Mouse (Mus musculus) embryonic facial prominence, embryonic 15.5 days (tissue): ENCODE data around the gene Hinfp. TPM values are rescaled to one million over a fixed set of nuclear protein-coding genes. Genes with fewer than 3 reads are reported as not detected.
A peak's percentile ranks its signal among the peaks of the same experiment; 100 is the strongest.
"Not testable (repeated sequence)": the region's sequence is repeated elsewhere in the genome, so short reads cannot be mapped to it uniquely, and the experiment has no call there.

Source experiments
- ATAC-seq: fragments of 200-750 bp; cut with Nextera tagmentation; 2 replicates; pipeline ENCODE4 v1.8.0; 2017; ENCODE audit warnings: low read depth, moderate TSS enrichment; ENCODE audit not compliant: insufficient number of reproducible peaks, low FRiP score, low TSS enrichment
- H3K27ac ChIP-seq: fragments of 300-500 bp; sonication (generic); replicated peaks from 2 replicates; pipeline ENCODE4 v1.5.1; 2015; ENCODE audit warnings: mild to moderate bottlenecking, inconsistent platforms
- H3K27me3 ChIP-seq: fragments of 300-500 bp; sonication (generic); 2 replicates; pipeline ENCODE4 v1.6.1; 2015; ENCODE audit warnings: inconsistent platforms
- H3K36me3 ChIP-seq: fragments of 300-500 bp; sonication (generic); 2 replicates; pipeline ENCODE4 v1.6.1; 2015; ENCODE audit warnings: mild to moderate bottlenecking, inconsistent platforms
- H3K4me1 ChIP-seq: fragments of 300-500 bp; sonication (generic); 2 replicates; pipeline ENCODE4 v1.6.1; 2015; ENCODE audit warnings: inconsistent platforms
- H3K4me2 ChIP-seq: fragments of 300-500 bp; sonication (generic); replicated peaks from 2 replicates; pipeline ENCODE4 v1.6.1; 2015; ENCODE audit warnings: mild to moderate bottlenecking, inconsistent platforms
- H3K4me3 ChIP-seq: fragments of 300-500 bp; sonication (generic); replicated peaks from 2 replicates; pipeline ENCODE4 v1.5.1; 2015; ENCODE audit warnings: mild to moderate bottlenecking, inconsistent platforms
- H3K9ac ChIP-seq: fragments of 300-500 bp; sonication (generic); 2 replicates; pipeline ENCODE4 v1.6.1; 2015; ENCODE audit warnings: inconsistent platforms
- H3K9me3 ChIP-seq: fragments of 300-500 bp; sonication (generic); replicated peaks from 2 replicates; pipeline ENCODE4 v1.6.1; 2016; ENCODE audit warnings: inconsistent platforms
- WGBS: fragments of 180-500 bp; shearing (Covaris S2); methylation state at CpG from one replicate; pipeline ENCODE4 v1.1.7; 2015; 5-methylcytosine and 5-hydroxymethylcytosine counted together
- polyA plus RNA-seq: library from polyadenylated mRNA; unstranded; fragments of >200 nt; fragmentation: Nextera tagmentation; extraction: Ambion mirVana; gene quantifications from 2 replicates; pipeline ENCODE4 v1.2.1, GENCODE M21; 2015

Gene Hinfp
- polyA plus RNA-seq, 1 experiment from 2014 or later = 26.6 TPM

GRCm38 (mm10) chr9:44330736-44331135 is 25.3 kb upstream of the Hinfp start:
- ATAC-seq = no peak
- peaks cover 48% of the 10 kb centered on the region for H3K36me3 ChIP-seq
- H3K4me2 ChIP-seq = no peak overlapping the region
- H3K9me3 ChIP-seq = no peaks in the 10 kb centered on the region
- H3K9ac ChIP-seq = no peak overlapping the region
- no peak overlapping the region for H3K4me3 ChIP-seq
- H3K27ac ChIP-seq = no peak overlapping the region
- peaks cover 18% of the 10 kb centered on the region for H3K4me1 ChIP-seq
- 92% methylated on average over 6 of the region's 6 CpGs for WGBS
- no peaks in the 10 kb centered on the region for H3K27me3 ChIP-seq

GRCm38 (mm10) chr9:44327926-44328325 is 22.5 kb upstream of the Hinfp start:
- Histone ChIP-seq H3K36me3 (peaks cover 35% of the 10 kb centered on the region), H3K4me1 (peaks cover 13% of the 10 kb centered on the region), H3K27me3 (no peaks in the 10 kb centered on the region), H3K9ac (no peak overlapping the region), H3K4me2 (peak overlapping the region; percentile 73), H3K27ac (0 out of 2 replicates have a peak overlapping the region, but pooled peaks have one; percentile 94), H3K9me3 (no peaks in the 10 kb centered on the region), H3K4me3 (peak overlapping the region; percentile 80)
- 91% methylated on average over 5 of the region's 5 CpGs for WGBS
- no peak for ATAC-seq

GRCm38 (mm10) chr9:44327064-44327711 is 21.7 kb upstream of the Hinfp start:
- peak overlapping the region; percentile 73 for H3K4me2 ChIP-seq
- H3K4me1 ChIP-seq = peaks cover 13% of the 10 kb centered on the region
- no peaks in the 10 kb centered on the region for H3K27me3 ChIP-seq
- peaks cover 29% of the 10 kb centered on the region for H3K36me3 ChIP-seq
- ATAC-seq = peak; percentile 53
- under 1% methylated on average over 22 of the region's 22 CpGs for WGBS
- peak overlapping the region; percentile 76 for H3K9ac ChIP-seq
- H3K27ac ChIP-seq = peak overlapping the region; percentile 94
- peak overlapping the region; percentile 80 for H3K4me3 ChIP-seq
- no peaks in the 10 kb centered on the region for H3K9me3 ChIP-seq

GRCm38 (mm10) chr9:44326371-44327063 is 21.0 kb upstream of the Hinfp start:
- peak overlapping the region; percentile 94 for H3K27ac ChIP-seq
- no peaks in the 10 kb centered on the region for H3K9me3 ChIP-seq
- WGBS = under 1% methylated on average over 38 of the region's 38 CpGs
- ATAC-seq = peak; percentile 88
- peak overlapping the region; percentile 76 for H3K9ac ChIP-seq
- peak overlapping the region; percentile 80 for H3K4me3 ChIP-seq
- H3K27me3 ChIP-seq = no peaks in the 10 kb centered on the region
- H3K4me1 ChIP-seq = peaks cover 13% of the 10 kb centered on the region
- peaks cover 23% of the 10 kb centered on the region for H3K36me3 ChIP-seq
- H3K4me2 ChIP-seq = peak overlapping the region; percentile 73

- peak within 1 kb of the TSS; percentile 73 for H3K4me2 ChIP-seq
- peaks cover 16% of the 10 kb centered on the region for H3K4me1 ChIP-seq
- H3K36me3 ChIP-seq = peaks cover 16% of the 10 kb centered on the region
- peak within 1 kb of the TSS; percentile 94 for H3K27ac ChIP-seq
- peak within 1 kb of the TSS; percentile 80 for H3K4me3 ChIP-seq
- 2% methylated on average over 12 of the region's 12 CpGs for WGBS
- H3K9me3 ChIP-seq = no peaks in the 10 kb centered on the region
- peak; percentile 27; the same call in 1 of the 2 replicates for ATAC-seq
- no peaks in the 10 kb centered on the region for H3K27me3 ChIP-seq
- peak within 1 kb of the TSS; percentile 76 for H3K9ac ChIP-seq
Measured at GRCm38 (mm10) chr9:44325768-44326370, 20.4 kb upstream of the Hinfp start, which contains the start of gene Dpagt1. Gene Dpagt1, plus strand, starts transcription at chr9:44326019.

- 62% methylated on average over 7 of the region's 8 CpGs for WGBS
Measured at GRCm38 (mm10) chr9:44325032-44325767, 19.7 kb upstream of the Hinfp start.

GRCm38 (mm10) chr9:44324147-44324546 is 18.7 kb upstream of the Hinfp start:
- H3K9ac ChIP-seq = no peak overlapping the region
- no peaks in the 10 kb centered on the region for H3K27me3 ChIP-seq
- no peak overlapping the region for H3K27ac ChIP-seq
- H3K4me1 ChIP-seq = peaks cover 25% of the 10 kb centered on the region
- 81% methylated on average over 6 of the region's 6 CpGs for WGBS
- no peaks in the 10 kb centered on the region for H3K9me3 ChIP-seq
- H3K4me3 ChIP-seq = no peak overlapping the region
- no peak for ATAC-seq
- peaks cover 5% of the 10 kb centered on the region for H3K36me3 ChIP-seq
- no peak overlapping the region for H3K4me2 ChIP-seq

More at GRCm38 (mm10) chr9:44325032-44325767, 19.7 kb upstream of the Hinfp start:
- H3K9me3 ChIP-seq, H3K9ac ChIP-seq, ATAC-seq, H3K36me3 ChIP-seq, H3K27me3 ChIP-seq: not testable (repeated sequence)
- H3K4me2 ChIP-seq = peak overlapping the region; percentile 73
- peak overlapping the region; percentile 94 for H3K27ac ChIP-seq
- H3K4me3 ChIP-seq = 0 out of 2 replicates have a peak overlapping the region, but pooled peaks have one; percentile 80
- peaks cover 21% of the 10 kb centered on the region for H3K4me1 ChIP-seq

- H3K4me3 ChIP-seq, ATAC-seq, H3K4me2 ChIP-seq, H3K27me3 ChIP-seq, H3K9ac ChIP-seq, H3K36me3 ChIP-seq, H3K9me3 ChIP-seq, H3K27ac ChIP-seq: not testable (repeated sequence)
- peaks cover 30% of the 10 kb centered on the region for H3K4me1 ChIP-seq
- 73% methylated on average over 2 of the region's 4 CpGs for WGBS
Measured at GRCm38 (mm10) chr9:44323656-44324055, 18.2 kb upstream of the Hinfp start.

GRCm38 (mm10) chr9:44320799-44321133 is 15.3 kb upstream of the Hinfp start:
- Histone ChIP-seq H3K4me1 (peaks cover 33% of the 10 kb centered on the region), H3K9ac (peak overlapping the region; percentile 39; the same call in 1 of the 2 replicates), H3K27me3 (no peaks in the 10 kb centered on the region), H3K9me3 (no peaks in the 10 kb centered on the region), H3K36me3 (peaks cover 12% of the 10 kb centered on the region), H3K4me3 (peak overlapping the region; percentile 93), H3K27ac (peak overlapping the region; percentile 76), H3K4me2 (peak overlapping the region; percentile 94)
- 0 out of 2 replicates have a peak, but pooled peaks have one; percentile 13 for ATAC-seq
- 20% methylated on average over 6 of the region's 6 CpGs for WGBS

GRCm38 (mm10) chr9:44319887-44320798 is 14.7 kb upstream of the Hinfp start, which contains the start of gene C2cd2l:
Gene C2cd2l, minus strand, starts transcription at chr9:44320285.
- Histone ChIP-seq H3K4me1 (peaks cover 30% of the 10 kb centered on the region), H3K27me3 (no peaks in the 10 kb centered on the region), H3K4me3 (peak within 1 kb of the TSS; percentile 93), H3K9me3 (no peaks in the 10 kb centered on the region), H3K36me3 (peaks cover 18% of the 10 kb centered on the region), H3K4me2 (peak within 1 kb of the TSS; percentile 94), H3K27ac (peak within 1 kb of the TSS; percentile 76), H3K9ac (peak within 1 kb of the TSS; percentile 81)
- peak; percentile 99 for ATAC-seq
- under 1% methylated on average over 67 of the region's 67 CpGs for WGBS
